Mouse (Mus musculus) lung, postnatal 0 days (tissue): ENCODE results near the gene Cabp4. TPM values are rescaled to one million over a fixed set of nuclear protein-coding genes. Genes with fewer than 3 reads are reported as not detected.

Experiments
- ATAC-seq: fragments of 200-750 bp; cut with Nextera tagmentation; 2 replicates; pipeline ENCODE4 v1.8.0; 2017; ENCODE audit warnings: moderate library complexity
- DNase-seq: peaks from one replicate; pipeline ENCODE4 v3.0.0-alpha.2; 2016; ENCODE audit warnings: low spot score
- H3K27ac ChIP-seq: fragments of 300-500 bp; sonication (generic); 2 replicates; pipeline ENCODE4 v1.5.1; 2014; ENCODE audit warnings: antibody characterized with exemption, mild to moderate bottlenecking, low read length, mixed read lengths
- H3K27me3 ChIP-seq: fragments of 300-500 bp; sonication (generic); replicated peaks from 2 replicates; pipeline ENCODE4 v1.6.1; 2014; ENCODE audit warnings: low read length, mixed read lengths; ENCODE audit not compliant: insufficient read depth
- H3K36me3 ChIP-seq: fragments of 300-500 bp; sonication (generic); 2 replicates; pipeline ENCODE4 v1.6.1; 2014; ENCODE audit warnings: low read length, mixed read lengths; ENCODE audit not compliant: insufficient read depth
- H3K4me1 ChIP-seq: fragments of 300-500 bp; sonication (generic); 2 replicates; pipeline ENCODE4 v1.6.1; 2014; ENCODE audit warnings: antibody characterized with exemption, low read depth, low read length, mixed read lengths; ENCODE audit not compliant: insufficient read depth
- H3K4me2 ChIP-seq: fragments of 300-500 bp; sonication (generic); replicated peaks from 2 replicates; pipeline ENCODE4 v1.6.1; 2014; ENCODE audit warnings: low read depth, mild to moderate bottlenecking, low read length, moderate library complexity, mixed read lengths
- H3K4me3 ChIP-seq: fragments of 300-500 bp; sonication (generic); 2 replicates; pipeline ENCODE4 v1.5.1; 2014; ENCODE audit warnings: low read depth, low read length
- H3K9ac ChIP-seq: fragments of 300-500 bp; sonication (generic); replicated peaks from 2 replicates; pipeline ENCODE4 v1.6.1; 2014; ENCODE audit warnings: low read depth, mild to moderate bottlenecking
- H3K9me3 ChIP-seq: fragments of 300-500 bp; sonication (generic); 2 replicates; pipeline ENCODE4 v1.6.1; 2016; ENCODE audit warnings: low read length, mixed read lengths
- CTCF ChIP-seq: IDR thresholded peaks from 2 replicates; pipeline ENCODE4 v1.5.1; 2016; ENCODE audit warnings: antibody characterized with exemption, mild to moderate bottlenecking
- EP300 ChIP-seq: IDR thresholded peaks from 2 replicates; pipeline ENCODE4 v1.6.1; 2016; ENCODE audit warnings: antibody characterized with exemption, mild to moderate bottlenecking, control low read depth
- WGBS: fragments of 180-500 bp; shearing (Covaris S2); extraction: QIAGEN DNeasy Blood & Tissue Kit; methylation state at CpG from one replicate; pipeline ENCODE4 v1.1.7; 2014; 5-methylcytosine and 5-hydroxymethylcytosine counted together
- polyA plus RNA-seq: library from polyadenylated mRNA; unstranded; fragments of >200 nt; fragmentation: Nextera tagmentation; extraction: Ambion mirVana; gene quantifications from 2 replicates; pipeline ENCODE4 v1.2.1, GENCODE M21; 2015

Cabp4 gene
- polyA plus RNA-seq, 1 experiment from 2014 or later: 0.10 TPM

DNA sequence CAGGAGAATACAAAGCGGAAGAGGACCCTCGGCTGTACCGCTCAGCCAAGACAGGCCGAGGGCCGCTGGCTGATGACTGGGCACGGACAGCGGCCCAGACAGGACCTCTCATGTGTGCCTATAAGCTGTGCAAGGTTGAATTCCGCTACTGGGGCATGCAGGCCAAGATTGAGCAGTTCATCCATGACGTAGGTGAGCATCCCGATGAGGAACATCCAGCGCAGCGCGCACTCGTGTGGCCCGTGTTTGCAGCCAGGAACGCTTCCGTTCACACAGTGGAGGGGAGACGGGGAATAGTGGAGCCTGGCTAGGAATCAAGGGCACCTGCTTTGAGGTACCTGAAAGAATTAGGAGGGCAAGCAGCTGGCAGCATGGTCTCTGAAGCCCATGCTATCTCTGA lies 40.5 kb downstream of the Cabp4 start:
- no peak for TF ChIP-seq CTCF
- no peak for TF ChIP-seq EP300
- no peak overlapping the region for H3K9ac ChIP-seq
- WGBS: 92% methylated on average over 18 of the region's 18 CpGs
- ATAC-seq (no peak), DNase-seq (no peak)
- H3K27ac ChIP-seq: no peak overlapping the region
- H3K27me3 ChIP-seq: peaks cover 3% of the 10 kb centered on the region; the same call in 1 of the 2 replicates
- no peaks in the 10 kb centered on the region for H3K9me3 ChIP-seq
- H3K4me1 ChIP-seq: peaks cover 16% of the 10 kb centered on the region; the same call in 1 of the 2 replicates
- H3K4me3 ChIP-seq: no peak overlapping the region
- H3K36me3 ChIP-seq: no peaks in the 10 kb centered on the region
- no peak overlapping the region for H3K4me2 ChIP-seq

DNA sequence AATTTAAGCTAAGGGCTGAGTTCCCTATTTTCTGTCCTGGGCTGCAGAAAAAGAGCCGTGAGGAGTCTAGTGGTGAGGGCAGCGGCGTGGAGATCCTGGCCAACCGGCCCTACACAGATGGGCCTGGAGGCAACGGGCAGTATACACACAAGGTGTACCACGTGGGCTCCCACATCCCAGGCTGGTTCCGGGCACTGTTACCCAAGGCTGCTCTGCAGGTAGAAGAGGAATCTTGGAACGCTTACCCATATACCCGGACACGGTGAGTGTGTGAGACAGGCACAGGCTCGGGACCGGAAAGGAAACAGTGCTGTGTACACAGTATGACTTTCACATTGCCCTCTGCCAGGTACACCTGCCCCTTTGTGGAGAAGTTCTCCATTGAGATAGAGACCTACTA lies 41.2 kb downstream of the Cabp4 start:
- ATAC-seq (no peak), DNase-seq (no peak)
- H3K27ac ChIP-seq: no peak overlapping the region
- no peak overlapping the region for H3K4me2 ChIP-seq
- no peaks in the 10 kb centered on the region for H3K36me3 ChIP-seq
- H3K27me3 ChIP-seq: peaks cover 3% of the 10 kb centered on the region; the same call in 1 of the 2 replicates
- no peak overlapping the region for H3K9ac ChIP-seq
- peaks cover 19% of the 10 kb centered on the region; the same call in 1 of the 2 replicates for H3K4me1 ChIP-seq
- H3K9me3 ChIP-seq: no peaks in the 10 kb centered on the region
- 93% methylated on average over 12 of the region's 12 CpGs for WGBS
- TF ChIP-seq EP300: no peak
- no peak for TF ChIP-seq CTCF
- H3K4me3 ChIP-seq: no peak overlapping the region

DNA sequence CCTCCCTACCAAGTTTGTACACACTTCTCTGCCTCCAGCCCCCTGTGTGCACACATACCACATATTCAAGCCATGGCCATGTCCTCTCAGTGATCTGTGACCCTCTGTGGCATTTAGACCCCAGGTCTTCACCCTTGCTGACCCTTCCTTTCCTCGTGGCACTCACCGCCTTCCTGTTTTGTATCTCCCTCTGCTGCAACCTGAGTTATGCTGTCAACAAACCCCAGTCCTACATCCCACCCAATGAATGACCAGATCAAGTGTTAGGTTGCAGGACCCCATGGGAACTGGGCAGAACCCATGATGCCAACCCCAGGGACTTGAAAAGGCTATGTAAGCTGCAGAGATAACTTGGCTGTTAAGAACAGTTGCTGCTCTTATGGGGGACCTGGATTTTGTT lies 41.8 kb downstream of the Cabp4 start:
- Histone ChIP-seq H3K4me3 (no peak overlapping the region), H3K4me2 (no peak overlapping the region), H3K9me3 (no peaks in the 10 kb centered on the region), H3K4me1 (peaks cover 19% of the 10 kb centered on the region; the same call in 1 of the 2 replicates), H3K27ac (no peak overlapping the region), H3K9ac (no peak overlapping the region), H3K27me3 (peaks cover 3% of the 10 kb centered on the region; the same call in 1 of the 2 replicates), H3K36me3 (no peaks in the 10 kb centered on the region)
- TF ChIP-seq EP300 (no peak), CTCF (no peak)
- 83% methylated on average over 2 of the region's 2 CpGs for WGBS
- DNase-seq: no peak
- no peak for ATAC-seq

DNA sequence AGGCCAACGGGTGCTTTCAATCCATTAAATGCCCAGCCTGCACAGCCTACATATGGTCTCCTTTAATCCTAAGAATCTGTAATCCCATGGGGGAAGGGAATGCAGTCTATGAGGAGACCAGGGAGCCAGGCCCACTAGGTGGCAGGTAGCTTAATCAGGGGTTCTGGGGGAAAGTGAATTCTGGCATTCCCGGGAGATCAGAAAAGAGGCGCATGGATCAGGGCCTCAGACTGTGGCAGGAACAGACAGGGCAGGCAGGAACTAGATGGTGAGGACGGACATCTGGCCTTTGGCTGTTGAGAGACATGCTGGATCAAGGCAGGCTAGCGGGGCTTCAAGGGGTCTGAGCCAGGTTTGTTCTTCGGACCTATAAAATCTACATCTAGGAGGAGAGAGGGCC lies 42.4 kb downstream of the Cabp4 start:
- no peaks in the 10 kb centered on the region for H3K36me3 ChIP-seq
- TF ChIP-seq CTCF: no peak
- TF ChIP-seq EP300: no peak
- H3K9ac ChIP-seq: no peak overlapping the region
- H3K9me3 ChIP-seq: no peaks in the 10 kb centered on the region
- H3K4me1 ChIP-seq: peaks cover 19% of the 10 kb centered on the region; the same call in 1 of the 2 replicates
- H3K4me3 ChIP-seq: no peak overlapping the region
- WGBS: 75% methylated on average over 6 of the region's 6 CpGs
- no peak overlapping the region for H3K4me2 ChIP-seq
- no peak for ATAC-seq
- peaks cover 3% of the 10 kb centered on the region; the same call in 1 of the 2 replicates for H3K27me3 ChIP-seq
- no peak overlapping the region for H3K27ac ChIP-seq
- DNase-seq: no peak

DNA sequence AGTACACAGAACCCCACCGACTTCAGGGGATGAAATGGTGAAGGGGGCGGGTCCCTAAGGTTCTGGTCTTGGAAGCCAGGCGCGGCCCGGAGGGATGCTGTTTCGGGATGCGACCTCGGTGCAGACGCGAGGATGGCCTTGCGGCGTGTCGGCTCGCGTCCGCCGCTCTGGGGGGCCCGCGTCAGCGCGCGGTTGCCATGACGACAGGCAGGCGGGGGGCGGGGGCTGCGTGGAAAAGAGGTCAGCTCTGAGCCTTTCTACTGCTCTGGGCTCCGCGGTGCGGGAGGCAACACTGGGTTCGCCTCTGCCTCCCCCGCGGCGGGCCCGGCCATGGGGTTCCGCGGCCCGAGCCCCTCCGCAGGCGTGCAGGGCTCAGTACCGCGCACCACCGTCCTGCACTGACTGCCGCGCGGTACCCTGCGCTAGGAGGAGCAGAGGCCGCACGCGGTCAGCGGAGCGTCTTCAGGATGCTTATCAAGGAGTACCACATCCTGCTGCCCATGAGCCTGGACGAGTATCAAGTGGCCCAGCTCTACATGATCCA lies 43.0 kb downstream of the Cabp4 start:
- WGBS: 2% methylated on average over 51 of the region's 52 CpGs
- no peak for ATAC-seq
- no peak overlapping the region for H3K27ac ChIP-seq
- no peaks in the 10 kb centered on the region for H3K9me3 ChIP-seq
- H3K9ac ChIP-seq: peak overlapping the region; percentile 32
- peak overlapping the region; percentile 50 for H3K4me3 ChIP-seq
- peak overlapping the region; percentile 76 for H3K4me2 ChIP-seq
- peaks cover 19% of the 10 kb centered on the region; the same call in 1 of the 2 replicates for H3K4me1 ChIP-seq
- peaks cover 3% of the 10 kb centered on the region; the same call in 1 of the 2 replicates for H3K27me3 ChIP-seq
- TF ChIP-seq CTCF (no peak), EP300 (no peak)
- no peaks in the 10 kb centered on the region for H3K36me3 ChIP-seq
- DNase-seq: no peak

DNA sequence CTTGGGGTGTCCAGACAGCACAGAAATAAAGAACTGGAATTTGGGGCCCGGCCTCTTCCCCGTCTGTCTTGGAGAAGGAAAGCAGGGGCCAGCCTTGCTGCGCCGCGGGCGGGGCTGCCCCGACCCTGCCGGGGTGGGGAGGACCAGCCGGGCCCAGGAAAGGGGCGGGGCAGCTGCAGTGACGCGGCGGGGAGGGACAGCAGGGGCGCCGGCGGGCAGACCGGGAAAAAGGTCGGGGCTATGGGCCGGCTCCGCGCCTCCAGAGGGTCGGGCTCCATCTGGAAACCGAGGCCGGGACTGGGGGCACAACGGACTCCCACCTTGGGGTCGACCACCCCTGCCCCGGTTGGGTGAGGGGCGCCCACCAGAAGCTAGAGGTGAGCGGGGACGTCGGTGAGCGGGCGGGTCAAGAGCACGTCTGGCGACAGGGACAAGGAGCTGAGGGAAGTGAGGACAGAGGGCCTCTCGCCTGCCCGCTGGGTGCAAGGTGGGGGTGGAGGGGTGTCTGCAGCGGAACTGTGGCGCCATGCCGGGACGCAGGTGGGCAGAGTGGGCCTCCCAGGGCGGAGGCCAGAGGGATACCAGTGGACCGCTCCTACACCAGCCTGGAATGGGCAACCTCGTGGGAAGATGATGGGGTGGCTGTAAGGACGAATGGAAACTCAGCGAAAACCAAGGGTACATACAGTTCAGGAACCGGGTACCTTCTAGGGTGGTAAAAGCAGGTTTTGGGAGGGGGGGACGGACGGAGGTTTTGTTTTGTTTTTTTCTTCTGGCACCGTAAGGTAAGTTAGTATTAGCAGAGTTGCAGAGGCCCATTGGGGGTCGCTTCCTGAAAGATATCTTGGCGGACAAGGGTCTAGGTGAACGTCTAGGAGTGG lies 43.8 kb downstream of the Cabp4 start, which contains the start of gene Pitpnm1:
Pitpnm1 (plus strand) TSS at position 162 of the 881 bp plus-strand sequence.
- Histone ChIP-seq H3K4me3 (peak within 1 kb of the TSS; percentile 50), H3K4me1 (peaks cover 19% of the 10 kb centered on the region; the same call in 1 of the 2 replicates), H3K4me2 (peak within 1 kb of the TSS; percentile 76), H3K27ac (peak within 1 kb of the TSS; percentile 94), H3K36me3 (no peaks in the 10 kb centered on the region), H3K9me3 (no peaks in the 10 kb centered on the region), H3K9ac (peak within 1 kb of the TSS; percentile 32), H3K27me3 (peaks cover 3% of the 10 kb centered on the region; the same call in 1 of the 2 replicates)
- TF ChIP-seq EP300 (no peak), CTCF (no peak)
- WGBS: 1% methylated on average over 48 of the region's 53 CpGs
- peak; percentile 82 for DNase-seq
- peak; percentile 13; the same call in 1 of the 2 replicates for ATAC-seq
